In the genomic region with DNA sequence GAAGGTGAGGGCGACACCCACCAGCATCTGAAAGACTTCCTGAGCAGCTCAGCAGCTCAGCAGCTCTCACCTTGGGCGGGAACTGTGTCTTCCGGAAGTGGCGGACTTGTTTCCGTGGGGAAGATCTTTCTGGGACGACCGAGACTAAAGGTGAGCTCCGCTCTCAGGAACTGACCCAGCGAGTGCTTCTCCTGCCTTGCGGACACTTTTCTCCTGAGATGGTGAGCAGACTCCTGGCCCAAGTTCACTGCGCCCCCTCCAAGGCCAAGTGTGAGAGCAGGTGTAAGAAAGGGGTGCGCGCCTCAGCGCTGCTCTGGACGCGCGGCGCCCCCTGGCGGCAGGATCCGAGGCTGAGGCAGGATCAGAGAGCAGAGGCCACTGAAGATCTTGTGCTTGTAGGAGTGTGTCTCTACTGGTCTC, we compare ENCODE assay signal across 8 mouse cellular contexts. TPM values are rescaled to one million over a fixed set of nuclear protein-coding genes. Genes with fewer than 3 reads are reported as not detected.
DNase-seq lines count a peak whose midpoint lies in the region; ATAC-seq lines count a peak whose summit lies in the region.
"Not testable (repeated sequence)": the region's sequence is repeated elsewhere in the genome, so short reads cannot be mapped to it uniquely, and the experiment has no call there.

Gene Nat8f4 (minus strand): TSS at position 243 of the 420 bp plus-strand sequence.

- H3K9me3 ChIP-seq in hindbrain, embryonic 11.5 days (ENCODE audit: control insufficient read depth, low read length); lung, embryonic 15.5 days: not testable (repeated sequence)

- peak within 1 kb of the TSS; percentile 22 for H3K4me3 ChIP-seq in hindbrain, embryonic 11.5 days (ENCODE audit: low read depth, low read length)
- peak within 1 kb of the TSS; percentile 34 for H3K4me3 ChIP-seq in lung, embryonic 15.5 days

- H3K36me3 ChIP-seq in hindbrain, embryonic 11.5 days (ENCODE audit: control insufficient read depth, insufficient read depth, low read length); lung, embryonic 15.5 days: not testable (repeated sequence)

- H3K9ac ChIP-seq in hindbrain, embryonic 11.5 days (ENCODE audit: low read depth, low read length); lung, embryonic 15.5 days: not testable (repeated sequence)

- not testable (repeated sequence) for H3K27me3 ChIP-seq in hindbrain, embryonic 11.5 days (ENCODE audit: control insufficient read depth, insufficient read depth, low read length); lung, embryonic 15.5 days

- DNase-seq in Muller cell, postnatal 12 days (ENCODE audit: inconsistent ontology term): peak; percentile 60
- peak; percentile 91 for DNase-seq in cerebellum, postnatal 10 days
- peak; percentile 51 to 77 for DNase-seq in frontal cortex, postnatal 10 days (ENCODE audit: low spot score in 2 of 2)
- DNase-seq in hindbrain, embryonic 11.5 days (ENCODE audit: low spot score): peak; percentile 55
- DNase-seq in layer of hippocampus, adult 9-11 months: peak; percentile 77
- peak; percentile 62 for DNase-seq in ovary, adult 18-20 months (ENCODE audit: low spot score)
- peak; percentile 65 for DNase-seq in thymus, postnatal 0 days (ENCODE audit: low spot score)

- not testable (repeated sequence) for H3K27ac ChIP-seq in hindbrain, embryonic 11.5 days (ENCODE audit: low read depth, low read length); lung, embryonic 15.5 days

- 18% methylated on average over 20 of the region's 20 CpGs for WGBS in hindbrain, embryonic 11.5 days
- WGBS in lung, embryonic 15.5 days: 13% methylated on average over 20 of the region's 20 CpGs

- H3K4me2 ChIP-seq in hindbrain, embryonic 11.5 days (replicated peaks; ENCODE audit: low read depth, low read length): peak within 1 kb of the TSS; percentile 0; the same call in 1 of the 2 replicates
- peak within 1 kb of the TSS; percentile 42 for H3K4me2 ChIP-seq in lung, embryonic 15.5 days

- not testable (repeated sequence) for H3K4me1 ChIP-seq in hindbrain, embryonic 11.5 days (replicated peaks; ENCODE audit: control insufficient read depth, insufficient read depth, low read length); lung, embryonic 15.5 days

- peak; percentile 51; the same call in 1 of the 2 replicates for ATAC-seq in hindbrain, embryonic 11.5 days (ENCODE audit: low FRiP score)
- peak; percentile 65; the same call in 1 of the 2 replicates for ATAC-seq in lung, embryonic 15.5 days (ENCODE audit: borderline replicate concordance, extremely low read depth, low FRiP score, low TSS enrichment)

RNA-seq across cellular contexts. Expression of gene Nat8f4, which starts in this region (rescaled TPM):
- 4.8 and 5.2 TPM in 2 replicates for polyA plus RNA-seq in hindbrain, embryonic 11.5 days (2014; fragmentation: Nextera tagmentation; extraction: Ambion mirVana)
- polyA plus RNA-seq in lung, embryonic 15.5 days (2015; fragmentation: Nextera tagmentation; extraction: Ambion mirVana): 4.9 and 5.1 TPM in 2 replicates
- polyA plus RNA-seq in thymus, postnatal 0 days (2015; fragmentation: Nextera tagmentation; extraction: Ambion mirVana): 3.1 and 4.3 TPM in 2 replicates
